Mouse (Mus musculus): Measurements from ENCODE around the gene Taf15. TPM values are rescaled to one million over a fixed set of nuclear protein-coding genes. Genes with fewer than 3 reads are reported as not detected.

Gene Taf15
- polyA plus RNA-seq, 1 experiment from 2014 or later, result 13.8 TPM

Other genes with a start within 250 kb of the Taf15 start
- gene Slfn14, start 186.4 kb upstream of the Taf15 start, polyA plus RNA-seq (2014; fragmentation: Nextera tagmentation; extraction: Ambion mirVana), result 0.67 and 0.91 TPM in 2 replicates
- gene Ap2b1, start 174.1 kb upstream of the Taf15 start, polyA plus RNA-seq (2014; fragmentation: Nextera tagmentation; extraction: Ambion mirVana), result 108 and 110 TPM in 2 replicates
- gene Pex12, start 170.5 kb upstream of the Taf15 start, polyA plus RNA-seq (2014; fragmentation: Nextera tagmentation; extraction: Ambion mirVana), result 16.0 and 16.5 TPM in 2 replicates
- gene Rasl10b, start 63.9 kb upstream of the Taf15 start, polyA plus RNA-seq (2014; fragmentation: Nextera tagmentation; extraction: Ambion mirVana), result 4.1 and 4.6 TPM in 2 replicates
- gene Gas2l2, start 43.6 kb upstream of the Taf15 start, polyA plus RNA-seq (2014; fragmentation: Nextera tagmentation; extraction: Ambion mirVana), result not detected in 2 replicates
- gene 1700020L24Rik, start 35.4 kb upstream of the Taf15 start, polyA plus RNA-seq (2014; fragmentation: Nextera tagmentation; extraction: Ambion mirVana), result 0.29 and 0.68 TPM in 2 replicates
- 1.9 and 2.1 TPM in 2 replicates for gene Mmp28, start 10.0 kb upstream of the Taf15 start, polyA plus RNA-seq (2014; fragmentation: Nextera tagmentation; extraction: Ambion mirVana)
- not detected in 2 replicates for gene Heatr9, start 49.1 kb downstream of the Taf15 start, polyA plus RNA-seq (2014; fragmentation: Nextera tagmentation; extraction: Ambion mirVana)
- gene Ccl5, start 57.4 kb downstream of the Taf15 start, polyA plus RNA-seq (2014; fragmentation: Nextera tagmentation; extraction: Ambion mirVana), result not detected in 2 replicates
- gene Ccl9, start 105.5 kb downstream of the Taf15 start, polyA plus RNA-seq (2014; fragmentation: Nextera tagmentation; extraction: Ambion mirVana), result 1.1 and 1.3 TPM in 2 replicates
- gene Ccl6, start 120.0 kb downstream of the Taf15 start, polyA plus RNA-seq (2014; fragmentation: Nextera tagmentation; extraction: Ambion mirVana), result 0.80 and 0.89 TPM in 2 replicates
- not detected in 2 replicates for gene Rpl9-ps1, start 172.5 kb downstream of the Taf15 start, polyA plus RNA-seq (2014; fragmentation: Nextera tagmentation; extraction: Ambion mirVana)
- 0.63 and 0.95 TPM in 2 replicates for gene Ccl3, start 176.3 kb downstream of the Taf15 start, polyA plus RNA-seq (2014; fragmentation: Nextera tagmentation; extraction: Ambion mirVana)
- 0.44 TPM in 1 of 2 replicates, not detected in the other for gene Ccl4, start 189.5 kb downstream of the Taf15 start, polyA plus RNA-seq (2014; fragmentation: Nextera tagmentation; extraction: Ambion mirVana)
- 0.40 TPM in 1 of 2 replicates, not detected in the other for gene Wfdc17, start 230.9 kb downstream of the Taf15 start, polyA plus RNA-seq (2014; fragmentation: Nextera tagmentation; extraction: Ambion mirVana)
- not detected in 2 replicates for gene Wfdc18, start 235.9 kb downstream of the Taf15 start, polyA plus RNA-seq (2014; fragmentation: Nextera tagmentation; extraction: Ambion mirVana)

All from forebrain, embryonic 11.5 days (tissue).